Mouse (Mus musculus) cerebellum, adult 2 months (tissue): Measurements from ENCODE around the gene Agbl4.

Source experiments
- CTCF ChIP-seq: fragments of 200-500 bp; IDR thresholded peaks from 2 replicates; pipeline ENCODE4 v1.5.1; 2011; ENCODE audit warnings: low read depth, mild to moderate bottlenecking, control low read depth, low read length, moderate library complexity, borderline replicate concordance; ENCODE audit not compliant: insufficient read depth
- POLR2A ChIP-seq: fragments of 200-500 bp; IDR thresholded peaks from 2 replicates; pipeline ENCODE4 v1.6.1; 2011; ENCODE audit warnings: low read length, control low read depth, borderline replicate concordance; ENCODE audit not compliant: insufficient read depth

GRCm38 (mm10) chr4:111147748-111148147 is 750.3 kb downstream of the Agbl4 start:
- TF ChIP-seq CTCF (no peak), POLR2A (no peak)
